Mouse (Mus musculus): ENCODE measurements around the gene Myl12a. TPM values are rescaled to one million over a fixed set of nuclear protein-coding genes. Genes with fewer than 3 reads are reported as not detected.
"Not testable (repeated sequence)": the region's sequence is repeated elsewhere in the genome, so short reads cannot be mapped to it uniquely, and the experiment has no call there.

The Myl12a gene
- polyA plus RNA-seq, 1 experiment = 770 TPM

- H3K36me3 ChIP-seq (ENCODE audit: control insufficient read depth, insufficient read depth) = peaks cover 73% of the 10 kb centered on the region
- H3K79me3 ChIP-seq (ENCODE audit: low read depth) = peaks cover 54% of the 10 kb centered on the region
- no peak overlapping the region for H3K4me3 ChIP-seq (ENCODE audit: insufficient read depth, poor library complexity, severe bottlenecking)
- peaks cover 65% of the 10 kb centered on the region for H3K79me2 ChIP-seq (ENCODE audit: control insufficient read depth, insufficient read depth)
- TF ChIP-seq CTCF (IDR thresholded peaks at IDR 0.05; ENCODE audit: control insufficient read depth, insufficient read depth, insufficient read length) = no peak
- TF ChIP-seq MYOG (IDR thresholded peaks at IDR 0.05; ENCODE audit: control insufficient read depth, extremely low read depth, insufficient read length) = no peak
- no peak for TF ChIP-seq USF1 (IDR thresholded peaks at IDR 0.05; ENCODE audit: low read depth)
- no peak for TF ChIP-seq CEBPB (IDR thresholded peaks at IDR 0.05; ENCODE audit: low read depth)
- TF ChIP-seq MYOD1 (IDR thresholded peaks at IDR 0.05; ENCODE audit: control insufficient read depth, insufficient read length, low read depth) = no peak
- TF ChIP-seq MAX (IDR thresholded peaks at IDR 0.05) = no peak
- no peak for TF ChIP-seq FOSL1 (IDR thresholded peaks at IDR 0.05; ENCODE audit: insufficient read depth, low read length, poor library complexity, severe bottlenecking)
- H3K27me3 ChIP-seq (ENCODE audit: control insufficient read depth, insufficient read depth, insufficient read length) = no peaks in the 10 kb centered on the region
- H3ac ChIP-seq (ENCODE audit: control insufficient read depth, insufficient read length, low read depth) = no peak overlapping the region
Observed at GRCm38 (mm10) chr17:70985501-70986354, 16.9 kb downstream of the Myl12a start.

GRCm38 (mm10) chr17:70979345-70980223 is 23.1 kb downstream of the Myl12a start:
- H3K79me2 ChIP-seq (ENCODE audit: control insufficient read depth, insufficient read depth) = peaks cover 6% of the 10 kb centered on the region
- no peak overlapping the region for H3ac ChIP-seq (ENCODE audit: control insufficient read depth, insufficient read length, low read depth)
- no peaks in the 10 kb centered on the region for H3K27me3 ChIP-seq (ENCODE audit: control insufficient read depth, insufficient read depth, insufficient read length)
- peaks cover 4% of the 10 kb centered on the region for H3K79me3 ChIP-seq (ENCODE audit: low read depth)
- H3K36me3 ChIP-seq (ENCODE audit: control insufficient read depth, insufficient read depth) = peaks cover 46% of the 10 kb centered on the region
- H3K4me3 ChIP-seq (ENCODE audit: insufficient read depth, poor library complexity, severe bottlenecking) = no peak overlapping the region
- TF ChIP-seq MYOD1 (IDR thresholded peaks at IDR 0.05; ENCODE audit: control insufficient read depth, insufficient read length, low read depth) = no peak

GRCm38 (mm10) chr17:70977799-70978198 is 24.9 kb downstream of the Myl12a start:
- Histone ChIP-seq H3K79me2 (ENCODE audit: control insufficient read depth, insufficient read depth) (no peaks in the 10 kb centered on the region), H3K4me3 (ENCODE audit: insufficient read depth, poor library complexity, severe bottlenecking) (no peak overlapping the region), H3ac (ENCODE audit: control insufficient read depth, insufficient read length, low read depth) (no peak overlapping the region), H3K36me3 (ENCODE audit: control insufficient read depth, insufficient read depth) (peaks cover 49% of the 10 kb centered on the region), H3K79me3 (ENCODE audit: low read depth) (no peaks in the 10 kb centered on the region), H3K27me3 (ENCODE audit: control insufficient read depth, insufficient read depth, insufficient read length) (no peaks in the 10 kb centered on the region)
- TF ChIP-seq FOSL1 (IDR thresholded peaks at IDR 0.05; ENCODE audit: insufficient read depth, low read length, poor library complexity, severe bottlenecking) (no peak), MYOG (IDR thresholded peaks at IDR 0.05; ENCODE audit: control insufficient read depth, extremely low read depth, insufficient read length) (no peak), CTCF (IDR thresholded peaks at IDR 0.05; ENCODE audit: control insufficient read depth, insufficient read depth, insufficient read length) (no peak), MYOD1 (IDR thresholded peaks at IDR 0.05; ENCODE audit: control insufficient read depth, insufficient read length, low read depth) (no peak), MAX (IDR thresholded peaks at IDR 0.05) (no peak), CEBPB (IDR thresholded peaks at IDR 0.05; ENCODE audit: low read depth) (no peak)

- H3K79me2 ChIP-seq (ENCODE audit: control insufficient read depth, insufficient read depth); H3K79me3 ChIP-seq (ENCODE audit: low read depth); H3K27me3 ChIP-seq (ENCODE audit: control insufficient read depth, insufficient read depth, insufficient read length); H3K4me3 ChIP-seq (ENCODE audit: insufficient read depth, poor library complexity, severe bottlenecking); H3ac ChIP-seq (ENCODE audit: control insufficient read depth, insufficient read length, low read depth): not testable (repeated sequence)
- peaks cover 33% of the 10 kb centered on the region for H3K36me3 ChIP-seq (ENCODE audit: control insufficient read depth, insufficient read depth)
Observed at GRCm38 (mm10) chr17:70974065-70974464, 28.6 kb downstream of the Myl12a start.

- Histone ChIP-seq H3K4me3 (ENCODE audit: insufficient read depth, poor library complexity, severe bottlenecking) (no peak overlapping the region), H3K27me3 (ENCODE audit: control insufficient read depth, insufficient read depth, insufficient read length) (no peaks in the 10 kb centered on the region), H3ac (ENCODE audit: control insufficient read depth, insufficient read length, low read depth) (no peak overlapping the region), H3K79me3 (ENCODE audit: low read depth) (no peaks in the 10 kb centered on the region), H3K36me3 (ENCODE audit: control insufficient read depth, insufficient read depth) (peaks cover 33% of the 10 kb centered on the region), H3K79me2 (ENCODE audit: control insufficient read depth, insufficient read depth) (no peaks in the 10 kb centered on the region)
- TF ChIP-seq FOSL1 (IDR thresholded peaks at IDR 0.05; ENCODE audit: insufficient read depth, low read length, poor library complexity, severe bottlenecking) (no peak), MYOD1 (IDR thresholded peaks at IDR 0.05; ENCODE audit: control insufficient read depth, insufficient read length, low read depth) (no peak)
Observed at GRCm38 (mm10) chr17:70973398-70973797, 29.3 kb downstream of the Myl12a start.

GRCm38 (mm10) chr17:70971206-70971605 is 31.5 kb downstream of the Myl12a start:
- Histone ChIP-seq H3ac (ENCODE audit: control insufficient read depth, insufficient read length, low read depth) (no peak overlapping the region), H3K79me3 (ENCODE audit: low read depth) (no peaks in the 10 kb centered on the region), H3K27me3 (ENCODE audit: control insufficient read depth, insufficient read depth, insufficient read length) (no peaks in the 10 kb centered on the region), H3K79me2 (ENCODE audit: control insufficient read depth, insufficient read depth) (no peaks in the 10 kb centered on the region), H3K4me3 (ENCODE audit: insufficient read depth, poor library complexity, severe bottlenecking) (no peak overlapping the region), H3K36me3 (ENCODE audit: control insufficient read depth, insufficient read depth) (peaks cover 28% of the 10 kb centered on the region)
- no peak for TF ChIP-seq CEBPB (IDR thresholded peaks at IDR 0.05; ENCODE audit: low read depth)
- no peak for TF ChIP-seq MAX (IDR thresholded peaks at IDR 0.05)
- TF ChIP-seq MYOD1 (IDR thresholded peaks at IDR 0.05; ENCODE audit: control insufficient read depth, insufficient read length, low read depth) = no peak
- no peak for TF ChIP-seq FOSL1 (IDR thresholded peaks at IDR 0.05; ENCODE audit: insufficient read depth, low read length, poor library complexity, severe bottlenecking)
- no peak for TF ChIP-seq USF1 (IDR thresholded peaks at IDR 0.05; ENCODE audit: low read depth)
